ENCODE assay signal across 7 mouse cellular contexts in genomic region chr6:84474835-84475234, GRCm38 (mm10).
"Had no signal": no experiment of that assay in that cellular context is flagged by ENCODE, and none has a peak within 500 bp of the region (broad histone marks: within the 10 kb centered on the region; RNA-seq: fewer than 3 reads in every experiment).

No protein-coding gene starts in this region.

- DNase-seq: lung, adult 2 months; lung, postnatal 14 days; lung, postnatal 36 days; right cerebral cortex, postnatal 14 days; thymus, adult 2 months; thymus, postnatal 25 days; thymus, postnatal 4 days had no signal
